Mouse (Mus musculus): ENCODE measurements around the gene Memo1. TPM values are rescaled to one million over a fixed set of nuclear protein-coding genes. Genes with fewer than 3 reads are reported as not detected.

Memo1 gene
- polyA plus RNA-seq, 1 experiment from 2014 or later = 97.7 TPM

GRCm38 (mm10) chr17:74270205-74270604 lies 25.1 kb downstream of the Memo1 start:
- Histone ChIP-seq H3K9me3 (replicated peaks) (peaks cover 11% of the 10 kb centered on the region), H3K27me3 (replicated peaks) (no peaks in the 10 kb centered on the region), H3K4me3 (no peak overlapping the region), H3K9ac (no peak overlapping the region), H3K4me1 (peaks cover 82% of the 10 kb centered on the region), H3K4me2 (no peak overlapping the region), H3K27ac (no peak overlapping the region), H3K36me3 (peaks cover 32% of the 10 kb centered on the region)
- WGBS (ENCODE audit: insufficient replicate concordance) = 76% methylated on average over 2 of the region's 2 CpGs
- no peak for ATAC-seq

GRCm38 (mm10) chr17:74267415-74268180 lies 27.7 kb downstream of the Memo1 start:
- Histone ChIP-seq H3K27ac (peak overlapping the region; percentile 94), H3K4me3 (no peak overlapping the region; the same call in none of the 2 replicates), H3K27me3 (replicated peaks) (no peaks in the 10 kb centered on the region), H3K9ac (peak overlapping the region; percentile 55), H3K36me3 (peaks cover 30% of the 10 kb centered on the region), H3K9me3 (replicated peaks) (peaks cover 11% of the 10 kb centered on the region), H3K4me1 (peaks cover 81% of the 10 kb centered on the region), H3K4me2 (peak overlapping the region; percentile 55)
- ATAC-seq = peak; percentile 94
- WGBS (ENCODE audit: insufficient replicate concordance) = 49% methylated on average over 11 of the region's 11 CpGs

GRCm38 (mm10) chr17:74265636-74266035 lies 29.7 kb downstream of the Memo1 start:
- Histone ChIP-seq H3K27me3 (replicated peaks) (no peaks in the 10 kb centered on the region), H3K9me3 (replicated peaks) (peaks cover 11% of the 10 kb centered on the region), H3K4me2 (peak overlapping the region; percentile 55; the same call in 1 of the 2 replicates), H3K4me3 (no peak overlapping the region), H3K36me3 (peaks cover 26% of the 10 kb centered on the region), H3K4me1 (peaks cover 83% of the 10 kb centered on the region), H3K9ac (peak overlapping the region; percentile 45; the same call in 1 of the 2 replicates), H3K27ac (peak overlapping the region; percentile 94)
- 46% methylated on average over 1 of the region's 1 CpGs for WGBS (ENCODE audit: insufficient replicate concordance)
- ATAC-seq = no peak

GRCm38 (mm10) chr17:74265156-74265505 lies 30.2 kb downstream of the Memo1 start:
- no peak overlapping the region for H3K4me3 ChIP-seq
- no peaks in the 10 kb centered on the region for H3K27me3 ChIP-seq (replicated peaks)
- peaks cover 83% of the 10 kb centered on the region for H3K4me1 ChIP-seq
- peak overlapping the region; percentile 45 for H3K9ac ChIP-seq
- H3K9me3 ChIP-seq (replicated peaks) = peaks cover 11% of the 10 kb centered on the region
- peaks cover 26% of the 10 kb centered on the region for H3K36me3 ChIP-seq
- peak overlapping the region; percentile 63 for H3K27ac ChIP-seq
- whole genome bisulfite sequencing (ENCODE audit: insufficient replicate concordance) = 39% methylated on average over 5 of the region's 5 CpGs
- no peak for ATAC-seq
- H3K4me2 ChIP-seq = no peak overlapping the region

GRCm38 (mm10) chr17:74264333-74265155 lies 30.8 kb downstream of the Memo1 start:
- no peak for ATAC-seq
- peak overlapping the region; percentile 63 for H3K27ac ChIP-seq
- peaks cover 24% of the 10 kb centered on the region for H3K36me3 ChIP-seq
- H3K4me2 ChIP-seq = no peak overlapping the region
- H3K9me3 ChIP-seq (replicated peaks) = peaks cover 11% of the 10 kb centered on the region
- H3K4me1 ChIP-seq = peaks cover 86% of the 10 kb centered on the region
- peak overlapping the region; percentile 45 for H3K9ac ChIP-seq
- no peaks in the 10 kb centered on the region for H3K27me3 ChIP-seq (replicated peaks)
- H3K4me3 ChIP-seq = no peak overlapping the region
- 65% methylated on average over 3 of the region's 3 CpGs for WGBS (ENCODE audit: insufficient replicate concordance)

GRCm38 (mm10) chr17:74262415-74262814 lies 32.9 kb downstream of the Memo1 start:
- ATAC-seq = no peak
- peaks cover 15% of the 10 kb centered on the region for H3K36me3 ChIP-seq
- H3K27ac ChIP-seq = 0 out of 2 replicates have a peak overlapping the region, but pooled peaks have one; percentile 10
- WGBS (ENCODE audit: insufficient replicate concordance) = 71% methylated on average over 3 of the region's 3 CpGs
- no peak overlapping the region for H3K9ac ChIP-seq
- H3K4me2 ChIP-seq = no peak overlapping the region
- H3K4me3 ChIP-seq = no peak overlapping the region
- H3K27me3 ChIP-seq (replicated peaks) = no peaks in the 10 kb centered on the region
- H3K4me1 ChIP-seq = peaks cover 81% of the 10 kb centered on the region
- no peaks in the 10 kb centered on the region for H3K9me3 ChIP-seq (replicated peaks)

- no peak overlapping the region for H3K4me3 ChIP-seq
- no peak overlapping the region for H3K4me2 ChIP-seq
- no peaks in the 10 kb centered on the region for H3K27me3 ChIP-seq (replicated peaks)
- H3K9ac ChIP-seq = no peak overlapping the region
- no peak overlapping the region for H3K27ac ChIP-seq
- ATAC-seq = no peak
- no peaks in the 10 kb centered on the region for H3K9me3 ChIP-seq (replicated peaks)
- H3K4me1 ChIP-seq = peaks cover 8% of the 10 kb centered on the region
- WGBS (ENCODE audit: insufficient replicate concordance) = 57% methylated on average over 1 of the region's 1 CpGs
- H3K36me3 ChIP-seq = peaks cover 47% of the 10 kb centered on the region
Measured at GRCm38 (mm10) chr17:74245284-74245683, 50.0 kb downstream of the Memo1 start.

- no peak for ATAC-seq
- Histone ChIP-seq H3K27ac (no peak overlapping the region), H3K9me3 (replicated peaks) (no peaks in the 10 kb centered on the region), H3K4me1 (peaks cover 11% of the 10 kb centered on the region), H3K9ac (no peak overlapping the region), H3K27me3 (replicated peaks) (no peaks in the 10 kb centered on the region), H3K4me3 (no peak overlapping the region), H3K4me2 (no peak overlapping the region), H3K36me3 (peaks cover 52% of the 10 kb centered on the region)
- WGBS (ENCODE audit: insufficient replicate concordance) = 71% methylated on average over 3 of the region's 3 CpGs
Measured at GRCm38 (mm10) chr17:74242788-74243187, 52.5 kb downstream of the Memo1 start.

GRCm38 (mm10) chr17:74240322-74240721 lies 55.0 kb downstream of the Memo1 start:
- H3K4me1 ChIP-seq = peaks cover 22% of the 10 kb centered on the region
- H3K4me2 ChIP-seq = no peak overlapping the region
- no peak overlapping the region for H3K9ac ChIP-seq
- H3K27ac ChIP-seq = no peak overlapping the region
- H3K36me3 ChIP-seq = peaks cover 66% of the 10 kb centered on the region
- H3K27me3 ChIP-seq (replicated peaks) = no peaks in the 10 kb centered on the region
- peak; percentile 82 for ATAC-seq
- H3K4me3 ChIP-seq = no peak overlapping the region
- 84% methylated on average over 1 of the region's 1 CpGs for WGBS (ENCODE audit: insufficient replicate concordance)
- no peaks in the 10 kb centered on the region for H3K9me3 ChIP-seq (replicated peaks)

GRCm38 (mm10) chr17:74228131-74228759 lies 67.1 kb downstream of the Memo1 start:
- H3K9ac ChIP-seq = no peak overlapping the region
- H3K9me3 ChIP-seq (replicated peaks) = no peaks in the 10 kb centered on the region
- no peak overlapping the region for H3K27ac ChIP-seq
- WGBS (ENCODE audit: insufficient replicate concordance) = 81% methylated on average over 3 of the region's 3 CpGs
- H3K36me3 ChIP-seq = peaks cover 46% of the 10 kb centered on the region
- 0 out of 2 replicates have a peak, but pooled peaks cover 6% of the 10 kb centered on the region for H3K4me1 ChIP-seq
- no peak overlapping the region for H3K4me2 ChIP-seq
- peak; percentile 42; the same call in 1 of the 2 replicates for ATAC-seq
- H3K4me3 ChIP-seq = no peak overlapping the region
- H3K27me3 ChIP-seq (replicated peaks) = no peaks in the 10 kb centered on the region

GRCm38 (mm10) chr17:74217304-74217703 lies 78.0 kb downstream of the Memo1 start:
- Histone ChIP-seq H3K4me3 (no peak overlapping the region), H3K27ac (no peak overlapping the region), H3K27me3 (replicated peaks) (no peaks in the 10 kb centered on the region), H3K4me1 (no peaks in the 10 kb centered on the region), H3K9me3 (replicated peaks) (no peaks in the 10 kb centered on the region), H3K36me3 (peaks cover 47% of the 10 kb centered on the region), H3K9ac (no peak overlapping the region), H3K4me2 (no peak overlapping the region)
- WGBS (ENCODE audit: insufficient replicate concordance) = 62% methylated on average over 2 of the region's 2 CpGs
- no peak for ATAC-seq
